Mouse (Mus musculus) mouse embryonic stem cell (cell line): ENCODE results near the gene Xaf1.

Experiments used
- in situ Hi-C, 2 experiments: fragments of 300-500 bp; cut with MboI; formaldehyde crosslinking; loops; 1 replicate in 1 of 2; 3 replicates in 1 of 2; pipeline ENCODE4 v1.14.3; 2019 to 2020; ENCODE audit warnings: low sequenced_read_pairs in 2 of 2, low pct_unique_long_range_greater_than_20kb in 1 of 2, mixed read lengths in 1 of 2; ENCODE audit not compliant: unreplicated experiment in 1 of 2

Xaf1 gene

DNA sequence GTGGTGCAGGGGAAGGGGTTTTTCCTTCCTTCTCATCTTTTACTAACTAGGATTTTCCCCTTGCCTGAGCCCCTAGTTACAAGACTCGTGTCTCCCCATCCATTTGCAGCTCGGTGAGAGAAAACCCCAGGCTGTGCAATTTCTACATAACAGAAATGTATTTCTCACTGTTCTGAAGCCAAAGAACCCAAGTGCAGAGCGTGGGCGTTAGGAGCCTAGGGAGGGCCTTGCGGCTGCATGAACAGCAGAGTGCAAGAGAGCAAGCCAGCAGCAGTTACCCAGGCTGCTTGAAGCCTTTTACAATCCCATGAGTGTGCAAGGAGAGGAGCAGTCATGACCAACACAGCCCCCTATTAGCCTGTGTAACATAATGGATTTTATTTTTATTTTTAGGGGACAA, 6.0 kb downstream of the Xaf1 start:
- in situ Hi-C loops: no loop called here

DNA sequence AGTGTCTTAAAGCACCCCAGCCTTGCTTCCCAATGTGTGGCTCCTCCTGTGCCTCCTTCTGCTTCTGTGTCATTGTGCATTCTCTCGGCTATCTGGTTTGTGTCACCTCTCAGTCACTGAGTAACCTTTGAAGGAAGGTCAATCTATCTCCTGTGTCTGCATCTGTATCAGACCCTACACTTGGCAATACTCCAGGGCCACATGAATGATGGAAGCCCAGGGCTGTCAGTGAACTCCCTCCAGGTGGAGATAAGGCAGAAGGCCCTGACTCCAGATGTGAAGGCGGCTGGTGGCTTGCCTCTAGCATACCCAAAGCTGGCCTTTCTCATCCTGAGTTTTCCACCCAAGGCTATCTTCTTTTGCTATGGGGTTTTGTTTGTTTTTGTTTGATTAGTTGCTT, 7.6 kb downstream of the Xaf1 start:
- in situ Hi-C loops: no loop called here

GRCm38 (mm10) chr11:72310491-72310890, 9.1 kb downstream of the Xaf1 start:
- in situ Hi-C loops: no loop called here

DNA sequence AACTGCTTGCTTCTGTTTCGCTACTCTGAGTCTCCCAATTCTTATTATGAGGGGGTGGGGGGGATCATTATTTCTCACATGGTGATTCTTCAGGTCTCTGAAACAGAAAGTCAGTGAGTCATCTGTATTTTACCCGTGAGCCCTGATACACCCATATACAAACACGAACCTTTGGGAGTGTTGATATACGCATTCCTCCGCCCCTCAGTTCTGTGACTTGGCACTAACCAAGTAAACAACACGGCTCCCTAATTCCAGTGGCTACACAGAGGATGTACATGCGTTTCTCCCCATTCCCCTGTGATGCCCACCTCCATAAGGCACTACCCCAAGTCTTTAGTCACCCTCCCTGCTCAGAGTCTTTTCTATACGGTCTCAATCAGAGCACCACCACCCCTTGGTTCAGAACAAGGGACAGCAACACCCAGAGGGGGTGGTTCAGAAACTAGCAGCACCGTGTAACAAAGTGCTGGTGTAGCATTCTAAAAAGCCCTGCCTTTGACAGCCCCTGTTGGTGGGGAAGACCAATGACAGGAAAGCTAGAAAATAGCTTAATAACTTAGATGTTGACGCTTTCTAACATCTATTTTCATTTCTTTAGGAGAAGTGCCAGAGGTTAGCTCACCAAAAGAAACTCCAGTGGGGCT, 10.0 kb downstream of the Xaf1 start:
- in situ Hi-C loops: no loop called here

- in situ Hi-C loops: no loop called here
Measured at GRCm38 (mm10) chr11:72314151-72314895, 12.9 kb downstream of the Xaf1 start, which contains the start of gene Fbxo39. Gene Fbxo39 (plus strand): TSS chr11:72314444.

DNA sequence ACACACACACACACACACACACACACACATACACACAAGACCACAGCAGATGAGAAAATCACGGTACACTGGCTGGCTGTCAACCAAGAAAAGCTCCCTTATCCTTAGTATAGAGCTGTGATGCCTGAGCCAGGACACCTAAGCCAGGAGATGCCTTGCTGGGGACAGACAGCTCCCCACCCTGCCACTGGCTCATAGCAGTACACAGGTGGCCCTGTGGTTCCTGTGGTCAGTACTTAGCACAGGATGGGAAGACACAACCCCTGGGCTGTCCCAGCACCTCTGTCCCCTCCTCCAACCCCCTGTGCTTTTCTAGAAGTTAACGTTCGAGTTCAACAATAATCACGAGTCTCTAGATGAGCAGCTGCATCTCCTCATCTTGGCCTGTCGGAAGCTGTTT, 16.6 kb downstream of the Xaf1 start:
- in situ Hi-C loops: loop anchor here in 1 of 2 experiments (5.0 kb wide), 1 partner anchor 101 kb away; the partner anchor contains the start of gene Med31

DNA sequence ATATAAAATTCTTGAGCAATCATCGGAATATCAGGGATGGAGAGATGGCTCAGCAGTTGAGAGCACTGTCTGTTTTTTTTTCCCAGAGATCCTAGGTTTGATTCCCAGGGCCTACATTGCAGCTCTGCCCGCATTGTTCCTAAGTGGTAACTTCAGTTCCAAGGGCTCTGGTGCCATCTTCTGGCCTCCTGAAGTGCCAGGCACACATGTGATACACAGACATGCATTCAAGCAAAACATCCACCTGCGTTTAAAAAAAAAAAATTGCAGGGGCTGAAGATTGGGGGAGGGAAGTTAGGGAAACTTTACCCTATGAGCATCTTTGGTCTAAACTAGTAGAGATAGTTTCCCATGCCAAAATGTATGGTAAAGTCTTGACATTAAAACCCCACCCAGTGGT, 23.0 kb downstream of the Xaf1 start:
- in situ Hi-C loops: loop anchor here in 1 of 2 experiments (5.0 kb wide), 1 partner anchor 92 kb away; no protein-coding TSS in a partner anchor

DNA sequence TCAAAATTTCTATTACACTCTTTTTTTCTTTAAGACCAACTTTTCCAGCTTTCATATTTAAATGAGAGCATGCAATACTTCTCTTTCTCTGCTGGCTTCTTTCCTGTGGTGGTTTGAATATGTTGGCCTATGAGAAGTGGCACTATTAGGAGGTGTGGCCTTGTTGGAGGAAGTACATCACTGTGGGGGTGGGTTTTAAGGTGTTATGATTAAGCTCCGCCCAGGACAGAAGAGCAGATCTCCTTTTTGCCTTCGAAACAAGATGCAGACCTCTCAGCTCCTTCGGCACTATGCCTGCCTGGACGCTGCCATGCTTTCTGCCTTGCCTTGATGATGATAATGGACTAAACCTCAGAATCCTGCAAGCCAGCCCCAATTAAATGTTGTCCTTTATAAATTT, 24.3 kb downstream of the Xaf1 start:
- in situ Hi-C loops: loop anchor here in 1 of 2 experiments (25.0 kb wide), 1 partner anchor 212 kb away; no protein-coding TSS in a partner anchor

DNA sequence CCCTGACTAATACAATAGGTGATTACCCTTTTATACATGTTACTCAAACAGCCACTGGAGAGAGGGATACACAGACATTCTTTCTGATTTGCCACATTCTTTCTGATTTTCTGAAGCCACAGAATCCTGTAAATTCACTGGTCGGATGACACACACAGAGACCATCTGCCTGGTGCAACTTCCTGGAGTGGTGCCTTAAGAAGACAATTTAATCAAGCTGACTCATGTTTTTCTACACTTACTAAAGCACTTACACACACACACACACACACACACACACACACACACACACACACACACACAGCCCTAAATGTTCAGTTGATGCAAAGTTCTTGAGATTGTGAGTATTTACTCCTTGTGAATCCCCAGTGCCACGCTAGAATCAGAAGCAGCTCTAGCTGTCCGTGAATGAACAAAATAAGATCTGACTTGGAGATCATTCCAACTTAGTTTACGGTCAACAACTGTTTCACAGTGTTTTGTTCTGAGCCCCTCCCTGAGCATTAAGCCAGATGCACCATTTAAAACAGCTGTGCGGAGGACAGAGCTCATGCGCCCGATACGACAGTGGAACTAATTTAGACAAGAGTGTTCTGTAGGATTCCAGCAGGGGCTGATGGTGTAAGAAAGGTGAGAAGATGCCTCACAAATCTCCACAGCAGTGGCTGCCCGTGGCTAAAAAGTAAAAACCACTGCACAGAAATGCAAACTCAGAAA, 31.7 kb downstream of the Xaf1 start:
- in situ Hi-C loops: loop anchor here in 1 of 2 experiments (25.0 kb wide), 1 partner anchor 204 kb away; no protein-coding TSS in a partner anchor

- in situ Hi-C loops: loop anchor here in 1 of 2 experiments (25.0 kb wide), 1 partner anchor 203 kb away; no protein-coding TSS in a partner anchor
Measured at GRCm38 (mm10) chr11:72334653-72335052, 33.2 kb downstream of the Xaf1 start.

DNA sequence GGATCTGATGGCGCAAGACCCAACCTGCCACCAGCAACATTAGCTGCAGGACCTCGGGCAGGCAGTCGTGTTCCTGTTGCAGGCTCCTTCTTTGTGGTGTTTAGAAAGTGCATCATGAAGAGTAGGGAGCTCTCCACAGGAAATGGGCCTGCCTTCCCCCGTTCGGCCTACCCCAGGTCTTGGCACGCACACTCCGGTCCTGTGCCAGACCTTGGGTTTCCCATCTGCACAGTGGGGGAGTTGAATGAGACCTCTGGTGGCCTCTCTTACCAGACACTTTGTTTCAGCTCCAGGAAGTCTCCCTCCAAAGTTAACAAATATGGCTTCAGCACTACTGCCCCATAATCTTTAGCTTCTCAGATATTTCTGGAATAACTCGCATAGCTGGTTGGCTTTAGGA, 35.3 kb downstream of the Xaf1 start:
- in situ Hi-C loops: loop anchor here in 1 of 2 experiments (25.0 kb wide), 1 partner anchor 201 kb away; no protein-coding TSS in a partner anchor

DNA sequence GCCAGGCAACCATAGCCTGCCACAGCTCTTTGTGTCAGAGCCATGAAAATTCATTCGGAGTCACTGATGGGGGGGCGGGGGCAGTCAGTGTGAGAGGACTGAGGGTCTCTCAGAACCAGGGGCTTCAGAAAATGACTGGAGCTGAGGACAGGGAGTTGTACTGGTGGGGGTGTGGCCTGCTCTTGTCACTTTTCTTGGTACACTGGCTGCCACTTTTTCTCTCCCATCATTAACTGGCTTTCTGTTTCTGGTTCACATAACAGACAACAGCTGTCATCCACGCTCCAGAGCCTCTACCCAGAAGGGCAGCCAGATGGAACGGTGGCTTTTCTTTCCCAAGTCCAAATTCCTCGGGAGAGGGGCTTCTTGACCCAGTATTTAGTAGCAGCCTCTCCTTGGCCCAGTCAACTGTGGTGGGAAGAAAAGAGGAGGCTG, 37.0 kb downstream of the Xaf1 start:
- in situ Hi-C loops: loop anchor here in 1 of 2 experiments (25.0 kb wide), 1 partner anchor 199 kb away; no protein-coding TSS in a partner anchor

- in situ Hi-C loops: loop anchor here (5.0 to 25.0 kb wide), 5 partner anchors 88 to 228 kb away; no protein-coding TSS in a partner anchor
Measured at GRCm38 (mm10) chr11:72339716-72340115, 38.3 kb downstream of the Xaf1 start.

- in situ Hi-C loops: loop anchor here (5.0 to 25.0 kb wide), 5 partner anchors 85 to 225 kb away; no protein-coding TSS in a partner anchor
Measured at GRCm38 (mm10) chr11:72342549-72343237, 41.3 kb downstream of the Xaf1 start.

- in situ Hi-C loops: loop anchor here (5.0 to 25.0 kb wide), 5 partner anchors 84 to 224 kb away; no protein-coding TSS in a partner anchor
Measured at GRCm38 (mm10) chr11:72343238-72343625, 41.8 kb downstream of the Xaf1 start.

DNA sequence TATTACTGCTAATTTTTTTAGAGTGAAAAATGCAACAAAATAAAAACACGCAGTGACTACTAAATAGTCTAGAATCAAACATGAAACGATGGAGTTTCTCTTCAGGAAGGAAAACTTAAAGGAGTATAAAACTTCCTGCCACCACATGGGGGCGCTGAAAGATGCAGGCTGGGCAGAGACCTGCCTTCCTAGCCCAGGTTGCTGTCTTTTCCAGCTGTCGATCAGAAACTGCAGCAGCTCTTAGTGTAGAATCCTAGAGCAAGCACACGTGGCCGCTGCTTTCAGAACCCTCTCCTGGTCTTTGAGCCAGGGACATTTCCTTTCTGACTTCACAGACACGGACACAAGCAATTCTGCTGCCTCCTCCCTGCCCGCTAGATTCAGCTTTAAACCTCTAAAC, 42.5 kb downstream of the Xaf1 start:
- in situ Hi-C loops: loop anchor here (5.0 to 25.0 kb wide), 5 partner anchors 83 to 223 kb away; no protein-coding TSS in a partner anchor

- in situ Hi-C loops: loop anchor here (5.0 to 25.0 kb wide), 5 partner anchors 83 to 223 kb away; no protein-coding TSS in a partner anchor
Measured at GRCm38 (mm10) chr11:72344486-72344885, 43.1 kb downstream of the Xaf1 start.

- in situ Hi-C loops: loop anchor here (10.0 to 25.0 kb wide), 3 partner anchors 124 to 189 kb away; no protein-coding TSS in a partner anchor
Measured at GRCm38 (mm10) chr11:72348563-72348962, 47.1 kb downstream of the Xaf1 start.
